Mouse (Mus musculus): ENCODE results near the gene Prkce. TPM values are rescaled to one million over a fixed set of nuclear protein-coding genes. Genes with fewer than 3 reads are reported as not detected.
A peak's percentile ranks its signal among the peaks of the same experiment; 100 is the strongest.

The Prkce gene
- total RNA-seq, 2 experiments from 2014 or later: 273 to 281 TPM

GRCm38 (mm10) chr17:86580724-86581123 lies 413.1 kb downstream of the Prkce start:
- no peak for DNase-seq (ENCODE audit: extremely low spot score in 1 of 2, low spot score in 2 of 2)
- intact Hi-C loops (cut with DNase I): no loop called here

GRCm38 (mm10) chr17:86582341-86582740 lies 414.8 kb downstream of the Prkce start:
- DNase-seq (ENCODE audit: extremely low spot score in 1 of 2, low spot score in 2 of 2): no peak
- intact Hi-C loops (cut with DNase I): no loop called here

DNA sequence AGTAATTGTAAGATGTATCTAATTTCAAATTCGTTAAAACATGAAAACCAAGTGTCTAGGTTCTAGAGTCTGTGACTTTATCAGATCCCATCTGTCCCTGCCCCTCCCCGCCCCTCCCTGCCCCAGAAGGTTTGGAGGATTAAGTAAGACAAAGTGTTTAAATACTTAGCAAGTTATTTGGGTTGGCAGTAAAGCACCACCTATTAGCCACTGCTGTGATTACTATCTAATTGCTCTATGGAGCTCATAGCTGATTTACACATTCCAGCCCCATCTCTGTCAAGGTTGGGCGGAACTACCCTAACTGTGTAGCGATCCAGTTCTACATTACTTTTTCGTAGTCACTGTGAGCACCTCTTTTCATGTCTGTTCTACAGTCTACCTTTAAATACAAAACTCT lies 418.9 kb downstream of the Prkce start:
- intact Hi-C loops (cut with DNase I): no loop called here
- DNase-seq (ENCODE audit: extremely low spot score in 1 of 2, low spot score in 2 of 2): no peak

DNA sequence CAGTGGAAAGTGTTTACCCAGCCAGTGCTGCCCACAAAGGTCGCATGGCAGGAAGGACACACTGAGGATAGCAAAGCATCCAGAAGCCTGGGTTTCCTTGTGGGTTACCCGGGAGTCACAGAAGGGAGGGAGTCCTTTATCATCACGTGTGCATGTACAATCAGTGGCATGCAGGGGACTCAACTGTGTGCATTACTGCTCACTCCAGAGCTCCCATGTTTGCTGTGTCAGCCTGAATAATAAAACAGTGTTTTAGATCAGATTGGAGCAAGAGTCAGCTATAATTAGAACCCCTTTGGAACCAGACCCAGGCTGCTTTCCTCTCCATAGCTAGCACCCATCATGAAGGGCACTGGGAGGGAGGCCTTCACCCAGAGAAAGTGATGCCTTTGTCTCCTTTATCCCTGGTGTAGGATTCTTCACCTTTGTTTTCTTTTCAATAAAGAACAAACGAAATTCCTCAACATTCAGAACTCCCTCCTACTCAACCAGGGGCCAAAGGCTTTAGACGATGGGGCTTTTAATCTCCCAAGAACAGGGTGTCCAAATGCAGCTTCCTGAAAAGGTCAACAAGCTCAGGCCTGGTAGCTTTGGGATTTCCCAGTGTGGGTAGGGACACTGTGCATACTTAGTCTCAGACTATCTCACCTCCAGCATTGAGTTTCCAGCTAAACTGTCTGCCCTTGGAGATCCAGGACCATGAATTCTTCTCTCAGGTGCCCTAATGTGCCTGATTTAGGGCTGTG lies 421.3 kb downstream of the Prkce start:
- DNase-seq (ENCODE audit: extremely low spot score in 1 of 2, low spot score in 2 of 2): no peak
- intact Hi-C loops (cut with DNase I): no loop called here

DNA sequence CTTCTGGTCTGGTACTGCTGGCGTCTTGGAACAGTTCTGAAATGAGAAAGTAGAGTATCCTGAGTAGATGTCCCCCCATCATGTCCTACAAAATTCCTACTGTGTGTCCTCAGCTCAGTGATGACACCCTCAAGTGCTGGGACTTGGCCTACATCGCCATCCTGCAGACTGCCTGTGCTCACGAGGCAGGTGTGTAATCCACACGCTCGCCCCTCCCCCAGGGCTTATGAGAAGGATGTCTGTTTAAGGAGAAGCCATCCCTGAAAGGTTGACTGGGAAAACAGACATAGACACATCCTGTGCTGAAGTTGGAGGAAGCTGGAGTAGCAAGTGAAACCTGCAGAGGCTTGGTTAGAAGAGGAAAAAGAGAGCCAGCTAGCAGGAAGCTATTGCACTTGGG lies 422.1 kb downstream of the Prkce start:
- intact Hi-C loops (cut with DNase I): no loop called here
- DNase-seq (ENCODE audit: extremely low spot score in 1 of 2, low spot score in 2 of 2): no peak

GRCm38 (mm10) chr17:86591241-86591640 lies 423.7 kb downstream of the Prkce start:
- DNase-seq (ENCODE audit: extremely low spot score in 1 of 2, low spot score in 2 of 2): no peak
- intact Hi-C loops (cut with DNase I): no loop called here

DNA sequence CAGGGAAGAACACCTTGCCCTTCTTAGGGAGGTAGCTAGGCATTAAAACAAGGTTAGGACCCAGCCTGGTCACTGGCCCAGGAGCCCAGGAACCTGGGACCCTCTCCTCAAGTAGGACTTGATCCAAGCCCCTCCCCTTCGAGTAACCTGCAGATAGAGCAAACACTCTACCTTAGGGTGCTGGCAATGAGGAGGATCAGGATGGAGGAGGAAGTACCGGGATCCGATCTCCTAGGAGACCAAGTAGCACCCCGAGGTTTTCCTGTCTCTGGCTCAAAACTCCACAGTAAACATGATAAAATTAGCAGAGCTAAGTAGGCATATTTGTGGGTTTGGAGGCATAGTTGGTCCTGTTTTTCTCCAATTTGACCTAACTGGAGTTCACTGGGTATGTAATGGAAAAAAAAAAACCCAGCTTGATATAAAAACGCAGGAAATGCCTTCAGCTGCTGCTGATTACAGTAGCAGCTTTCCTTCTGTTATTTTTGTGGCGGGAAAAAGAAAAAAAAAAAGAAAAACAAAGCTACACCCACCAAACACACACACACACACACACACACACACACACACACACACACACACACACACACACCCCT lies 425.5 kb downstream of the Prkce start:
- no peak for DNase-seq (ENCODE audit: extremely low spot score in 1 of 2, low spot score in 2 of 2)
- intact Hi-C loops (cut with DNase I): no loop called here

- intact Hi-C loops (cut with DNase I): no loop called here
- DNase-seq (ENCODE audit: extremely low spot score in 1 of 2, low spot score in 2 of 2): peak in 1 of 2 experiments; percentile 64
These were observed 427.9 kb downstream of the Prkce start for GRCm38 (mm10) chr17:86595526-86595925.

GRCm38 (mm10) chr17:86601116-86601515 lies 433.5 kb downstream of the Prkce start:
- intact Hi-C loops (cut with DNase I): no loop called here
- DNase-seq (ENCODE audit: extremely low spot score in 1 of 2, low spot score in 2 of 2): no peak

GRCm38 (mm10) chr17:86601901-86602300 lies 434.3 kb downstream of the Prkce start:
- DNase-seq (ENCODE audit: extremely low spot score in 1 of 2, low spot score in 2 of 2): peak in 1 of 2 experiments; percentile 63
- intact Hi-C loops (cut with DNase I): no loop called here

DNA sequence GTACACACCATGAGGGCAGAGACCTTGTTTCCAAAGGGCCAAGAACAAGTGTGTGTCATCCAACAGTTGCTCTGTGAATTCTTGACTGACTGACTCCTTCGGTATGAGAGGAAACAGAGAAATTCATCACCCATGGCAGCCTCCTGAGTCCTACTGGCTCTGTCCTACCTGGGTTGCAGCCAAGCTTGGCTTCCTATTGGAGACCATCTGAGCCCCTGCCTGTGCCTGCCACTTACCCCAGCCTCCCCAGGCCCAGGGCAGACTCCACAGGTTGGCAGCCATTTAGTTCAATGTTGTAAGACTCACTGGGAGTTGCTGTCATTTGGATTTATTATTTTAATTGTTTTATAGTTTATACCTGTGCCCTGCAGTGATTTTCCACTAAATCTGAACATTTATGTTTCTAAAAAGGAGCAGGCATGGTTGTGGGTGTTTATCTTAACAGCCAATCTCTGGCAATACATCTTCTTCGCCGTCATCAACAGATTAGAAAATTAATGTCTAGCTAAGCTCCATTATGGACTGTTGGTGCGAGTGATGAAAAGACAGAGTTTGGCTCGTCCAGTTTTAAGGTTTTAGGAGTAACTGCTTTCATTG lies 436.4 kb downstream of the Prkce start:
- no peak for DNase-seq (ENCODE audit: extremely low spot score in 1 of 2, low spot score in 2 of 2)
- intact Hi-C loops (cut with DNase I): no loop called here

DNA sequence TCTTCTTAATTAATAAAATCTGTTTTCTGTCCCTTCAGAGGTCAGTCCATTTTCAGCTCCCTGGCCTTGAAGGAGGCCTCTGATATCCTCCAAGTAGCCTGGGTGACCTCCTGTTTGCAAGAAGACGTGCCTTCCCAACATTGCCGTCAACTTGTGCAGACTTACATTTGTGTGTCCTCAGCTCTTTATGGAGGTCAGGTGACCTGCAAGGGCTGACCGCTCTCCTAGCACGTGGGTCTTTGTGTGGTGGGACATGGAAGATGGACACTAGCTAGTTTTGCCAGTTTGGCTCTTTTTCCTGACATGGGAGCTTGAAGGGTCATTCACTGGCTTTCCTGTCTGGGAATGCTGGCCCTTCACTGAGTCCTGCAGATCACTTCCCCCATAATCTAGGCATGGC lies 440.4 kb downstream of the Prkce start:
- no peak for DNase-seq (ENCODE audit: extremely low spot score in 1 of 2, low spot score in 2 of 2)
- intact Hi-C loops (cut with DNase I): no loop called here

DNA sequence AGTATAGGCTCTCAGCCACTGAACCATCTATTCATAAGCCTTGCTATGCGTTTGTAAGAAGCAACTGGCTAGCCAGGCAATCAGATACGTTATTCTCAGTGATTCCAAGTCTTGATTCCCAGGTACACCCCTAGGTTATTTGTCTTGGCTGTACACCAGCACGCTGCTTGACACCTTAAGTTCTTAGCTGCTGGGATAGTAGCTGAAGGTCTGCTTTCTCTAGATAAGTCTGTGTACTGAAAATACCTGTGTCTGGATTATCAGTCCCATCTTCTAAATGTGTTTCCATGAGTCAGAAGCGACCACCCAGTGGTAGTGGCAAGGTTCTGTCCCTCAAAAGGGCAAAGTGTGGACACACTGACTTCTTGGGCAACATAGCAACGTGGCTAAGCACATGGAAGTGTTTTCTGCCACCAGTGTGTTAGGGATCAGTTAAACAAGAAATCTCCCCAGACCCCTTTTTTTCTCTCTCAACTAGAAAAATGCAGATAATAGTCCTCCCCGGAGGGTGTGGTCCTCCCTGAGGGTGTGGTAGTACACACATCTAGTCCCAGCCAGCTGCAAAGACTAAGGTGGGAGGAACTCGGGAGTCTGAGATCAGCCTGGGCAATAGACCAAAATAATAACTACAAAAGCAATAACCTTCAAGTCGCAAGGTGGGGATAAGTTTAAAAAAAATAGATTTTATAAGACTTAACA lies 442.8 kb downstream of the Prkce start:
- DNase-seq (ENCODE audit: extremely low spot score in 1 of 2, low spot score in 2 of 2): no peak
- intact Hi-C loops (cut with DNase I): no loop called here

DNA sequence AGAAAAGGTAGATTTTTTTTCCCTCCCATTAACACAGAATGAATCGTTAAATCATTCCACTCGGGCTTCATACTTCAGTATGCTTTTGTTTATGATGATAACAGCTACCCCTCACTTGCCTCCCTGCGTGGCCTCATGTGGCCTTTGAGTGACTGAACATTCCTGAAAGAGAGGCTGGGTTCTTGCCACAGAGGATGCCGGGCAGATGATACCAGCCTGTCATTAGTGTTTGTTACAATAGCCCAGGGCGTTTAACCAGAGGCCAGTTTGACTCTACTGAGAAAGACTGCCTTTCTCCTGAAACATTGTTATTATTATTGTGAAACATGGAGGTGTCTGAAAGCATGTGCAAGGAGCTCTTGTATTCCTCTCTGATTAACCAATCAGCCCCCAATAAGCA lies 444.2 kb downstream of the Prkce start:
- DNase-seq (ENCODE audit: extremely low spot score in 1 of 2, low spot score in 2 of 2): no peak
- intact Hi-C loops (cut with DNase I): no loop called here

DNA sequence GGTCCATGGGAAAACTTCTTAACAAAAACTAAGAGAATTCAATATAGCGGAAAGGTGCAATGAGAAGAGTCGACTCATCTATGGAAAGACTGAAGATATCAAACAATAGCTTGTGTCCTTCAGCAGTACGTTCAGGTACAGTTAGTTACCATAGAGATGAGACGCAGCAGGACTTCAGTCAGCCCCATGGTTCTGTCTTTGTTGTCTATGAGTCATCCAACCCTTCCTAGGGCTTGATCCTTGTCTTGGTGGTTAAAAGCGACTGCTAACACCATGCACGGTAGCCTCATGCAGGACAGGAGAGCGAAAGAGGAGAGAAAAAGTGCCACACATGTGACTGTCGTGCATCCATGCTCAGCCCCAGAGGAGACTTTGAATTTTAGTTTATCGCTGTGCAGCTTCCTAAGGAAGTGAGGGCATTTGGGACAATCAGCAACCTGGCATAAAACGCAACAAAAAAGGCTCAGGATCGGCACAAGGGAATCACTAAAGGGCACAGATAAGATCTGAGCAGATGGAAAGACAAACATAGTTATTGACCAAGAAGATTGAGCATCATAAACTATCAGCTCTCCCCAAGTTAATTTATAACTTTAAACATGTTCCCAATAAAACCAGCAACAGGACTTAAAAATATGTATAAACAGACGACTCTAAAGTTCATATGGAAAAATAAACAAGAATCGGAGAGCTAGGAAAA lies 448.2 kb downstream of the Prkce start:
- DNase-seq (ENCODE audit: extremely low spot score in 1 of 2, low spot score in 2 of 2): no peak
- intact Hi-C loops (cut with DNase I): no loop called here

GRCm38 (mm10) chr17:86617570-86618237 lies 450.1 kb downstream of the Prkce start:
- DNase-seq (ENCODE audit: extremely low spot score in 1 of 2, low spot score in 2 of 2): peak in 1 of 2 experiments; percentile 47
- intact Hi-C loops (cut with DNase I): no loop called here

GRCm38 (mm10) chr17:86618431-86618861 lies 450.9 kb downstream of the Prkce start:
- DNase-seq (ENCODE audit: extremely low spot score in 1 of 2, low spot score in 2 of 2): peak in 1 of 2 experiments; percentile 53
- intact Hi-C loops (cut with DNase I): no loop called here

DNA sequence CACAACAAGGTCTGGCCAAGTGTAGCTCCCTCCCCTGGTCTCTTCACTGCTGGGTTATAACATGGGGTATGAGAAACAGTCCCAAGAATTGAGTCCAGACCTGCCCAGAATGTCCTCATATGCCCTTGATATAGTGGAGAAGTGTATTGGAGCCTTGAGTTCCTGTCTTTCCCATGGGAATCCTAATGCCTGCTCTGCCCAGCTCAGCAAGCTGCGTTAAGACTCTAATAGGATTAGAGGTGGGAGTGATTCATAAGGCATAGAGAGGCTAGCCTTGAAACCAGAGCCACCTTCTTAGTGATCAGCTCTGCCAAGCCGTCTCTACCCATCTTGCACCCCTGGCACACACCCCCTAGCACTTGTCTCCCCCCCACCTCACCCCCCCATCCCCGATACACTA lies 455.3 kb downstream of the Prkce start:
- DNase-seq (ENCODE audit: extremely low spot score in 1 of 2, low spot score in 2 of 2): no peak
- intact Hi-C loops (cut with DNase I): no loop called here

- intact Hi-C loops (cut with DNase I): no loop called here
- no peak for DNase-seq (ENCODE audit: extremely low spot score in 1 of 2, low spot score in 2 of 2)
These were observed 458.9 kb downstream of the Prkce start for GRCm38 (mm10) chr17:86626523-86626922.
